Mouse (Mus musculus) embryonic facial prominence, embryonic 11.5 days (tissue): Measurements from ENCODE around the gene Dab1. TPM values are rescaled to one million over a fixed set of nuclear protein-coding genes. Genes with fewer than 3 reads are reported as not detected.
A peak's percentile ranks its signal among the peaks of the same experiment; 100 is the strongest.

ENCODE experiments used
- ATAC-seq: fragments of 200-750 bp; cut with Nextera tagmentation; replicated peaks from 2 replicates; pipeline ENCODE4 v1.8.0; 2017; ENCODE audit warnings: low read depth; ENCODE audit not compliant: insufficient number of reproducible peaks, low FRiP score, low TSS enrichment
- DNase-seq: peaks from one replicate; pipeline ENCODE4 v3.0.0-alpha.2; 2015; ENCODE audit warnings: low spot score
- H3K27ac ChIP-seq: fragments of 300-500 bp; sonication (generic); replicated peaks from 2 replicates; pipeline ENCODE4 v1.5.1; 2014; ENCODE audit warnings: mild to moderate bottlenecking, low read depth, low read length, control low read depth
- H3K27me3 ChIP-seq: fragments of 300-500 bp; sonication (generic); 2 replicates; pipeline ENCODE4 v1.6.1; 2014; ENCODE audit warnings: mild to moderate bottlenecking, low read length, moderate library complexity, mixed read lengths; ENCODE audit not compliant: control insufficient read depth, insufficient read depth
- H3K36me3 ChIP-seq: fragments of 300-500 bp; sonication (generic); replicated peaks from 2 replicates; pipeline ENCODE4 v1.6.1; 2014; ENCODE audit warnings: low read depth, mild to moderate bottlenecking, low read length, moderate library complexity, mixed read lengths; ENCODE audit not compliant: control insufficient read depth, insufficient read depth
- H3K4me1 ChIP-seq: fragments of 300-500 bp; sonication (generic); 2 replicates; pipeline ENCODE4 v1.6.1; 2014; ENCODE audit warnings: low read length, mixed read lengths; ENCODE audit not compliant: control insufficient read depth, insufficient read depth
- H3K4me2 ChIP-seq: fragments of 300-500 bp; sonication (generic); 2 replicates; pipeline ENCODE4 v1.6.1; 2014; ENCODE audit warnings: low read depth, mild to moderate bottlenecking, control low read depth, low read length, moderate library complexity
- H3K4me3 ChIP-seq: fragments of 300-500 bp; sonication (generic); 2 replicates; pipeline ENCODE4 v1.5.1; 2014; ENCODE audit warnings: low read depth, low read length, control low read depth
- H3K9ac ChIP-seq: fragments of 300-500 bp; sonication (generic); replicated peaks from 2 replicates; pipeline ENCODE4 v1.6.1; 2014; ENCODE audit warnings: mild to moderate bottlenecking, control low read depth, low read length
- H3K9me3 ChIP-seq: fragments of 300-500 bp; sonication (generic); replicated peaks from 2 replicates; pipeline ENCODE4 v1.6.1; 2016; ENCODE audit warnings: mild to moderate bottlenecking, low read length, inconsistent platforms, mixed read lengths; ENCODE audit not compliant: control insufficient read depth
- WGBS: fragments of 180-500 bp; shearing (Covaris S2); extraction: QIAGEN DNeasy Blood & Tissue Kit; methylation state at CpG from one replicate; pipeline ENCODE4 v1.1.7; 2014; 5-methylcytosine and 5-hydroxymethylcytosine counted together
- polyA plus RNA-seq: library from polyadenylated mRNA; unstranded; fragments of >200 nt; fragmentation: Nextera tagmentation; extraction: Ambion mirVana; gene quantifications from 2 replicates; pipeline ENCODE4 v1.2.1, GENCODE M21; 2014

The Dab1 gene
- polyA plus RNA-seq, 1 experiment from 2014 or later = 17.6 TPM

GRCm38 (mm10) chr4:104642761-104643469 lies 1023.8 kb downstream of the Dab1 start:
- H3K4me2 ChIP-seq = no peak overlapping the region
- 88% methylated on average over 8 of the region's 8 CpGs for WGBS
- DNase-seq = no peak
- H3K9ac ChIP-seq = no peak overlapping the region
- ATAC-seq = no peak
- H3K4me3 ChIP-seq = no peak overlapping the region
- H3K27me3 ChIP-seq = no peaks in the 10 kb centered on the region
- H3K9me3 ChIP-seq = no peaks in the 10 kb centered on the region
- no peak overlapping the region for H3K27ac ChIP-seq
- no peaks in the 10 kb centered on the region for H3K36me3 ChIP-seq
- H3K4me1 ChIP-seq = no peaks in the 10 kb centered on the region

GRCm38 (mm10) chr4:104643534-104644356 lies 1024.6 kb downstream of the Dab1 start:
- no peak overlapping the region for H3K4me3 ChIP-seq
- WGBS = 69% methylated on average over 6 of the region's 6 CpGs
- no peak overlapping the region for H3K9ac ChIP-seq
- no peaks in the 10 kb centered on the region for H3K27me3 ChIP-seq
- DNase-seq (no peak), ATAC-seq (no peak)
- no peaks in the 10 kb centered on the region for H3K9me3 ChIP-seq
- H3K36me3 ChIP-seq = no peaks in the 10 kb centered on the region
- H3K27ac ChIP-seq = no peak overlapping the region
- H3K4me2 ChIP-seq = no peak overlapping the region
- no peaks in the 10 kb centered on the region for H3K4me1 ChIP-seq

DNA sequence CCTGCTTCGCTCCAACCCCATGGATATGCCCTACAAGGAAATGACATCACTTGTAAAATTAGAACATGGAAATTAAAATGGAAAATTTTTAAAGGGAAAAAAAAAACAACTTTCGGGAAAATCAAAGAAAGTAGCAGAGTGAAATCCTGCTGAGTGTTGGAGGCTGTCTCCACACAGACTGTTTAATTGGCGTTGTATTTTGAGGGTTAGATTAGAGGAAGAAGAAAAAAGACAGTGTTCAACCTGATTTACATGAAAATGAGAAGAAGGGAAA lies 1025.1 kb downstream of the Dab1 start:
- H3K27me3 ChIP-seq = no peaks in the 10 kb centered on the region
- H3K9ac ChIP-seq = no peak overlapping the region
- no peak overlapping the region for H3K27ac ChIP-seq
- no peak overlapping the region for H3K4me3 ChIP-seq
- WGBS = 82% methylated on average over 3 of the region's 3 CpGs
- DNase-seq (no peak), ATAC-seq (no peak)
- H3K36me3 ChIP-seq = no peaks in the 10 kb centered on the region
- no peaks in the 10 kb centered on the region for H3K9me3 ChIP-seq
- H3K4me1 ChIP-seq = no peaks in the 10 kb centered on the region
- no peak overlapping the region for H3K4me2 ChIP-seq

DNA sequence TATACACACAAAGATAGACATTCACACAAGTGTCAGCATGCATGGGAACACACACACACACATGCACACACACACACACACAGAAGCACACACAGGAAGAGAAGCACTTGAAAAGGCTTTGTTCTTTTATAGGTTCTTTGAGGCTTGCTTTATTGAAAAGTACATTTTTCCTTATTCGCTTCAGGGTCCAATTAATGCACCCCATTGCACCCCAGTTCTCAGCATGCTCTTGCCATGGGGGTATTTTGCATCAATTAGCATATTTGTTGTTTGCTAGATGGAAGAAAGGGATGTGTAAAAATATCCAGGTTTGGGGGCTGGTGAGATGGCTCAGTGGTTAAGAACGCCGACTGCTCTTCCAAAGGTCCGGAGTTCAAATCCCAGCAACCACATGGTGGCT lies 1025.7 kb downstream of the Dab1 start:
- Histone ChIP-seq H3K4me1 (no peaks in the 10 kb centered on the region), H3K9me3 (no peaks in the 10 kb centered on the region), H3K4me2 (no peak overlapping the region), H3K4me3 (no peak overlapping the region), H3K9ac (no peak overlapping the region), H3K27me3 (no peaks in the 10 kb centered on the region), H3K27ac (no peak overlapping the region), H3K36me3 (no peaks in the 10 kb centered on the region)
- no peak for DNase-seq
- WGBS = 93% methylated on average over 4 of the region's 4 CpGs
- no peak for ATAC-seq

DNA sequence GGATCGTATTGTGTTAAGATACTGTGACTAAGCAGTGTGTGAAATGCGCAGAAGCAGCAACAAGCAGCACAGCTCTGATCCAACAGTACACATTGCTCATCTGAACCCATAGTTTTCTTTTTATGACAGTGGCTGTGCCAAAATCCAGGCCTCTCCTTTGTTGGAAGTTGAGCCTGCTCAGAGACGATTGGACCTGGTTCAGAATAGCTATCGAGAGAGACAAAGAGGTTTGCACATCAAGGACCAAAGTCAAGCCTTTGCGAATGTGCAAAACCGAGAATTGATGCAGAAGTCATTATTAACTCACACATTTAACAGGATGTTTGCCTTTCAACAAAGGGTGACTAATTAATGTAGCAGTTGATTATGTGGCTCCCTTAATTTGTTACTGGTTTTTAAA lies 1032.6 kb downstream of the Dab1 start:
- Histone ChIP-seq H3K27me3 (no peaks in the 10 kb centered on the region), H3K4me3 (no peak overlapping the region), H3K36me3 (no peaks in the 10 kb centered on the region), H3K4me1 (no peaks in the 10 kb centered on the region), H3K27ac (no peak overlapping the region), H3K9me3 (no peaks in the 10 kb centered on the region), H3K9ac (no peak overlapping the region), H3K4me2 (no peak overlapping the region)
- ATAC-seq (no peak), DNase-seq (no peak)
- 78% methylated on average over 6 of the region's 6 CpGs for WGBS

DNA sequence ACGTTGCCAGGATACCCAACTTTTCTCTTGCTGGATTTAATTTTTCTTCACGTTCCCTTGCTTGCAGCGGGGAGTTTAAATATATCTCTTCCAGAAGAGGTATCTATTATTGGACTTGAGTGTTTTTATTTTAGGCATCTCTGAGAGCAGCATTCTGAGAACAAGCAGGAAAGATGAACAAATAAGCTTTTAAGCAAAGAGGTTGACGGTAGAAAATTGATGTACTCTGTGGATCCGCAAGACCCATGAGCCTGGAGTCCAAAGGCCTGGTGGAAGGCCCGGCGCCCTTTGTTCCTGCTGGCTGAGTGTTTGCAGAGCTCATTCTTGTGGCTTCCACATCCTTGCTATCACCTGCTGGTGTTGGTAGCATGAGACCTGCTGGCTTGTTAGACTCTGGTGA lies 1037.6 kb downstream of the Dab1 start:
- no peak overlapping the region for H3K4me2 ChIP-seq
- H3K27me3 ChIP-seq = no peaks in the 10 kb centered on the region
- DNase-seq = no peak
- H3K9ac ChIP-seq = no peak overlapping the region
- WGBS = 89% methylated on average over 7 of the region's 7 CpGs
- H3K27ac ChIP-seq = no peak overlapping the region
- no peaks in the 10 kb centered on the region for H3K4me1 ChIP-seq
- ATAC-seq = no peak
- H3K36me3 ChIP-seq = no peaks in the 10 kb centered on the region
- no peaks in the 10 kb centered on the region for H3K9me3 ChIP-seq
- H3K4me3 ChIP-seq = no peak overlapping the region

- Histone ChIP-seq H3K4me1 (no peaks in the 10 kb centered on the region), H3K9ac (no peak overlapping the region), H3K9me3 (no peaks in the 10 kb centered on the region), H3K27me3 (no peaks in the 10 kb centered on the region), H3K27ac (no peak overlapping the region), H3K36me3 (no peaks in the 10 kb centered on the region), H3K4me2 (no peak overlapping the region), H3K4me3 (no peak overlapping the region)
- ATAC-seq (no peak), DNase-seq (no peak)
- 79% methylated on average over 12 of the region's 12 CpGs for WGBS
These were observed 1043.9 kb downstream of the Dab1 start for GRCm38 (mm10) chr4:104662841-104663614.

GRCm38 (mm10) chr4:104665553-104665952 lies 1046.4 kb downstream of the Dab1 start:
- Histone ChIP-seq H3K9me3 (no peaks in the 10 kb centered on the region), H3K36me3 (no peaks in the 10 kb centered on the region), H3K4me2 (no peak overlapping the region), H3K27ac (no peak overlapping the region), H3K9ac (no peak overlapping the region), H3K4me3 (no peak overlapping the region), H3K27me3 (no peaks in the 10 kb centered on the region), H3K4me1 (no peaks in the 10 kb centered on the region)
- ATAC-seq (no peak), DNase-seq (peak; percentile 72)
